8 mouse cellular contexts compared by ENCODE assay signal in genomic region chr5:77309051-77309906, GRCm38 (mm10). TPM values are rescaled to one million over a fixed set of nuclear protein-coding genes. Genes with fewer than 3 reads are reported as not detected.
A peak's percentile ranks its signal among the peaks of the same experiment; 100 is the strongest.
DNase-seq lines count a peak whose midpoint lies in the region; ATAC-seq lines count a peak whose summit lies in the region.

No protein-coding gene starts in this region.

- intact Hi-C loops in heart, postnatal 36 days (cut with DNase I) = loop anchor here (2.0 kb wide), 1 partner anchor 42 kb away; no protein-coding TSS in a partner anchor

- H3K4me3 ChIP-seq in kidney, embryonic 16.5 days (ENCODE audit: low read length) = peak overlapping the region; percentile 84

- peak; percentile 92 for DNase-seq in heart, adult 11 months
- no peak for DNase-seq in heart, postnatal 36 days
- peak; percentile 1 to 10 for DNase-seq in CD8-positive naive resting alpha-beta T cell, adult 2 months (ENCODE audit: low read depth in 2 of 2, low spot score in 2 of 2)
- peak; percentile 48 for DNase-seq in cerebellum, adult 8-10 months
- peak; percentile 9 to 58 for DNase-seq in frontal cortex, postnatal 25 days (ENCODE audit: low spot score in 2 of 2)
- peak; percentile 8 for DNase-seq in lung, postnatal 25 days (ENCODE audit: low spot score)
- DNase-seq in spleen, postnatal 14 days (ENCODE audit: low spot score in 2 of 2) = peak; percentile 14 to 28

- peak overlapping the region; percentile 95 for H3K4me2 ChIP-seq in kidney, embryonic 16.5 days (replicated peaks; ENCODE audit: low read depth, low read length)

- whole genome bisulfite sequencing in kidney, embryonic 16.5 days = under 1% methylated on average over 76 of the region's 76 CpGs

- H3K36me3 ChIP-seq in kidney, embryonic 16.5 days (ENCODE audit: insufficient read depth, low read length) = peaks cover 32% of the 10 kb centered on the region

- H3K27me3 ChIP-seq in kidney, embryonic 16.5 days (ENCODE audit: insufficient read depth, low read length) = no peaks in the 10 kb centered on the region

- H3K9me3 ChIP-seq in kidney, embryonic 16.5 days (ENCODE audit: low read length) = no peaks in the 10 kb centered on the region

- peak; percentile 43 for ATAC-seq in kidney, embryonic 16.5 days (ENCODE audit: low FRiP score, low TSS enrichment)

- H3K4me1 ChIP-seq in kidney, embryonic 16.5 days (ENCODE audit: insufficient read depth, low read length) = peaks cover 23% of the 10 kb centered on the region

- peak overlapping the region; percentile 96; the same call in 1 of the 2 replicates for H3K27ac ChIP-seq in kidney, embryonic 16.5 days (ENCODE audit: low read length)

- H3K9ac ChIP-seq in kidney, embryonic 16.5 days (replicated peaks; ENCODE audit: low read length) = peak overlapping the region; percentile 73

RNA-seq across cellular contexts. Expression of gene Noa1, which starts 0.6 kb away (rescaled TPM):
- 10 to 100 TPM; 20.4 to 23.1 TPM for total RNA-seq in heart, postnatal 36 days (2021)
- polyA plus RNA-seq in kidney, embryonic 16.5 days (2015; fragmentation: Nextera tagmentation; extraction: Ambion mirVana) = 34.2 and 35.9 TPM in 2 replicates

RNA-seq across cellular contexts. Expression of gene Polr2b, which starts 0.7 kb away (rescaled TPM):
- total RNA-seq in heart, postnatal 36 days (2021) = 10 to 100 TPM; 34.8 to 38.3 TPM
- 70.5 and 70.8 TPM in 2 replicates for polyA plus RNA-seq in kidney, embryonic 16.5 days (2015; fragmentation: Nextera tagmentation; extraction: Ambion mirVana)

RNA-seq across cellular contexts. Expression of gene Rest, which starts 44.0 kb away (rescaled TPM):
- total RNA-seq in heart, postnatal 36 days (2021) = 10 to 100 TPM; 14.8 to 16.5 TPM
- 37.6 and 40.5 TPM in 2 replicates for polyA plus RNA-seq in kidney, embryonic 16.5 days (2015; fragmentation: Nextera tagmentation; extraction: Ambion mirVana)

Comparison
In these comparisons a context has a peak if more than half of its experiments do, and no peak if none do; other contexts are left out.
1. DNase-seq: peak in heart, adult 11 months (single experiment), CD8-positive naive resting alpha-beta T cell, adult 2 months (2 of 2), cerebellum, adult 8-10 months (single experiment), frontal cortex, postnatal 25 days (2 of 2), lung, postnatal 25 days (single experiment) and spleen, postnatal 14 days (2 of 2); none in heart, postnatal 36 days (0 of 2).